Mouse (Mus musculus) induced T-regulatory cell, adult 2 months (primary cell): ENCODE data around the gene Sergef.

Experiments
- DNase-seq: peaks from one replicate; pipeline ENCODE4 v3.0.0-alpha.2; 2012; ENCODE audit warnings: low read depth

Sergef gene

DNA sequence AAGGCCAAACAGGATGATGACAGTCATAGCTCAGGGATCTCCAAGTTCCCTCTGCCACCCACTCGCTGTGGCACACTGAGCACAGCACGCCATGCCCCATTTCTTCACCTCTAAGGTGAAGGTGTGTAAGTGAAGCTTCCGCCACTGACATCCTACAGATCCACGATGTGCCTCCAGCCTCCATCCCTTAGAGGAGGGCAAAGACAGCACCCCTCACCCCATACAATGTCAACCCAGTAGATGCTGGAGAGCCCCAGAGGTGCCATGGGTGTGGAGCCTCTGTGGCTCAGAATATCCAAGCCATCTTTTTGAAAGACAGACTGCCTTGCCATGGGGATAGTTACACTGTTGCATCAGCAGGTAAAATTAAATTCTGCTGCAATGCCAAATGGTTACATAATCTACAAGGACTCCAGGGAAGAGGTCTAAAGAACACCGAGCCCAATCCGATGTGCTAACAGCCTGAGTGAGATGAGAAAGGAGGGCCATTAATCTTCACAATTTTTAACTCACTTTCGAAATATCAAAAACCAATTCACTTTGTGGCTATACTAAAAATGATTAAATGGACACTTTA, 23.1 kb downstream of the Sergef start:
- DNase-seq, result no peak

DNA sequence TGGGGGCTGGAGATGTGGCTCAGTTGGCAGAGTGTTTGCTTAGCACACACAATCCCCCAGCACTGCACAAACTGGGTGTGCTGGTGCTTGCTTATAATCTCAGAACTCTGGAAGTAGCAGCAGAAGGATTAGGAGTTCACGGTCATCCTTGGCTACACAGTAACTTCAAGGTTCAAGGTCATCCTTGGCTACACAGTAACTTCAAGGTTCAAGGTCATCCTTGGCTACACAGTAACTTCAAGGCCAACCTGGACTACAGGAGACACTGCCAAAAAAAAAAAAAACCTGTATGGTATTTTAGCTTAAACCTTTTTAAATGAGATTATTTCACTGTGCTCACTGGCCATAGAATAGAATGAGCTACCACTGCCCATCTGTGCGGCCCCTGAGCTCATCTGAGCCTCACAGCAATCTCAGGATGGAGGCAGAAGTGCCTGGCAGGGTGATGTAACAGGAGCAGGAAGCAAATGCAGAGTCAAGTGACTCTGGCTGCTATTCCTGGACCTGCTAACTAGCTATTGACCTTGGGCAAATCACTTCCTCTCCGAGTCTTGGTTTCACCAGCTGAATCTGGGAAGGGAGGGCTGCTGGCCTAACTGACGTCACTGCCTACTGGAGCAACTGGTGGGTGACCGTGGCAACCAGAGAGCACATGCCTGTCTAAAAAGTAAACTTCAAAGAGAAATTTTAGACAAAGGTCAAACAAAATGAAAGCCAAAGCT, 24.2 kb downstream of the Sergef start:
- DNase-seq, result no peak

GRCm38 (mm10) chr7:46614263-46614662, 25.3 kb downstream of the Sergef start:
- DNase-seq, result no peak

DNA sequence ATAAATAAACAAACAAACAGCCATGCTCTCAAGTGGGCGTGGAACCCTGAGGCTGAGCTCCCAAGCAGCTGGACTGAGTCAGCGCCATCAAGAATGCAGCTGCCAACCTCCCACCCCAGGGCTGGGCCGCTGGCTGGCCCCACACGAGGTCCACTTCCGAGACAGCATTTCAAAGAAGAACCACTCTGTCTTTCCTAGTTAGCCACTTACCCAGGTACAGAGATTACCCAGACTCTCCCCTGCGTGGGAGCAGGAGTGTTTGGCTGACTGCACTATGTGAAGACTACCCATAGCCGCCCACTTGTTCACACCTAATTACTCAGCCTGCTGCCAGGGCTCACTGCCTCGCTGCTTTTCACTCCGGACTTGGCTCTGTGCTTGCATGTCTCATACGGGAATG, 26.5 kb downstream of the Sergef start:
- DNase-seq, result no peak

DNA sequence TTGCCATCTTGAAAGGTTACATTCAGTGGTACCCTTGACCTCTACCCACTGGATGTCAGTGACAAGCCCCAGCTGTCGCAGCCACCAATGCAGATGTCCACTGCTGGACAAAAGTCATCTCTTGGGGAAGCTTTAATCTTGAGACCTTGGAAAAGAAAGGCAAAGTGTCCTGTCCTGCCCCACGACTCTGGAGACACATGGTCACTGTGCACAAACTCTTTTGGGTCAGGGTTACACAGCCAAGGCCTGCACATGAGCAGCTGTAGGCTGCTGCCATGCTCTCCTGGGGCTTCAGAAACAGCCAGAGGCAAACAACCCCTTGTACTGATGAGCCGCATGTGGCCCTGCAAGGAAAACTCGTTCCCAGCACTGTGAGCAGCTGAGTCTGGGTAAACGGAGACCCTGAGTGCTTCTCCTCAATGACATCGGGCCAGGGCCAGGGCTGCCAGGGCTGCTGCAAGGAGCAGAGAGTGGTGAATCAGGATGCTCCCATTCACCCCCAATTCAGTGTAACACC, 27.1 kb downstream of the Sergef start:
- DNase-seq, result no peak

- no peak for DNase-seq
Measured at GRCm38 (mm10) chr7:46611970-46612369, 27.6 kb downstream of the Sergef start.

GRCm38 (mm10) chr7:46609317-46609716, 30.3 kb downstream of the Sergef start:
- DNase-seq, result no peak

DNA sequence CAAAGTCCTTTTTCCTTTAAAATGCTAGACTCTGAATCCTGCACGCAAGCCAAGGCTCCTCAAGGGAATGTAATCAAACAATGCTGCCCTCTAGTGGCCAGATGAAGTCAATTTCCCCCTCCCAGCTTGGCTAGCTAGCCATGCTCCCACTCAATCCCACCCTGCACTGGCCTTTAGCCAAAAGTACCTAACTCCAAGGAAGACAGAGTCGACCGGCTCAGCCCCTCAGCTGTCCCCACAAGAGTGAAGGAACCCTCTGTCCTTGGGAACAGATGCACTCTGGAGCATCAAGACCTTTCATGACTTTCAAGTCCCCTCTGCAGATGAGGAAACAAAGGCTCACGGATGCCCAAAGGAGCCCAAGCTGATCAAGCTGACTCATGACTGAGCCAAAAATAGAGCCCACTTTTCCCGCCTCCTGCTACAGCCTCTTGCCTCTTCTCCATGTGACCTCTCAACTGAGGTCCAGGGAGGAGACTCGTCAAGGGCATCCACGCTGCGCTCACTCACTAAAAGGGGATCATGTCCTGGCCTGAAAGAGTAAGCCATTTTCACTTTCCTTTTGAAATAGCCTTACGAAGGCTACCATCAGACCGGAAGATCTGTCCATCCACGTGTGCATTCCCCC, 32.1 kb downstream of the Sergef start:
- DNase-seq, result peak; percentile 78

- DNase-seq, result no peak
Measured at GRCm38 (mm10) chr7:46607031-46607426, 32.6 kb downstream of the Sergef start.

DNA sequence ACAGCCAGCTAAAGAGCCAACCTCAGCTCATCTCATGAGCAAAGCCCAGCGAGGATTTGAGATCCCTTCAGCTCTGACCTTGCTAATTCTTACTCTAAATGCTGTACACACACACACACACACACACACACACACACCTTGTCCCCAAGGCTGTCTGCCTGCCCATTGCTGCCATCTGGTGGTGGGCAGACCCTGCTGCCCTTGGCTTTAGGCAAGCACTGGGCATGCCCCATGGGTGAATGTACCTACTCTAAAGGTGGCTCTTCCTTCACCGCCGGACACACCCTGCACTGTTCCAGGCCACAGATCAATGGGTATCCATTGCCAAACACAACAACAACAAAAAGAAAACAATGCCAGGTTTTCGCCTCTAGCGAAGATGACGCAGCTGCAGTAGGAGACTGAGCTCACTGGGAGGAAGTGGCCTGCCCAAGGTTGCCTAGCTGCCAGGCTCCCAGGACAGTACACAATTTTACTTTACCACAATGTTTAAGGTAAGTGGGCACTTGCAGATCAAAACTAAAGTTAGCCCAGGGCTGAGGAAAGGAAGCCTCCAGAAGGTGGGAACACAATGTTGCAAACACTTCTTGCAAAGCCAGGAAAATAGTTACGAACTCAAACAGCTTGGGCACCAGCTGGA, 33.1 kb downstream of the Sergef start:
- peak; percentile 70 for DNase-seq

- DNase-seq, result no peak
Measured at GRCm38 (mm10) chr7:46603051-46603450, 36.6 kb downstream of the Sergef start.

DNA sequence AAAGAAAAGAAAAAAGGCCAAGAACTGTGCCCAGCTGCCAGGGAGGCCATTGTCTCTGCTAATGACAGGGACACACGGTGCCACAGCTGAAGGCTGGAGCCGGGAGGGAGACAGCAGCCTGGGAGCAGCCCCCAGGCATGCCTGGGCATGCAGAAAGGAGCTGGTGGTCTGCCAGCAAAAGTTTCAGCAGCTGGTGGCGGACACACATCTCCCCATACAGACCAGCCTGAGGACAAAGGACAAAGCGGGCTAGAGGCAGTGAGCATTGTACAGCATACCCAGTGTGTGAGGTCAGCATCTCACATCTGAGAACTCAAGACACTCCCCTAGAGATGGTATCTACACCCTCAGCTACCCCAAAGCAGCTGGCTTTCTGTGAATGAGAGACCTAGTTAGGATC, 37.5 kb downstream of the Sergef start:
- no peak for DNase-seq

DNA sequence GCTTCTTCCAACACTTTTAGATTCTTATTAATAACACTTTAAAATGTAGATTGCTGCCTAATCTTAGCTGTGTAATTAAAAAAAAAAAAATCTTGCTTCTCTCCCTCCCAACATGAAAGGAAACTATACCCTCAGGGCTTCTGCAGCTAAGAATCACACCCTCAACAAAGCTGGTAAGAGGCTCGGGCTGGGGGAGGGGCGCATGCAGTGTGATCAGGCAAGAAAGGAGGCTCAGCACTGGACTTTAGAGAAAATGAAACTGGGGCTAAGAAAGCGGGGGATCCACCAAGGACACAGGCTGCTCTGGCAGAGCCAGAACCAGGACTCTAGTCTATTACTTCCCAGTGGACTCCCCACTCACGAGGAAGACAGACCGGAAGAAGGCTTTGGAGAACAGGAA, 38.5 kb downstream of the Sergef start:
- DNase-seq, result no peak

- no peak for DNase-seq
Measured at GRCm38 (mm10) chr7:46597006-46597405, 42.6 kb downstream of the Sergef start.

DNA sequence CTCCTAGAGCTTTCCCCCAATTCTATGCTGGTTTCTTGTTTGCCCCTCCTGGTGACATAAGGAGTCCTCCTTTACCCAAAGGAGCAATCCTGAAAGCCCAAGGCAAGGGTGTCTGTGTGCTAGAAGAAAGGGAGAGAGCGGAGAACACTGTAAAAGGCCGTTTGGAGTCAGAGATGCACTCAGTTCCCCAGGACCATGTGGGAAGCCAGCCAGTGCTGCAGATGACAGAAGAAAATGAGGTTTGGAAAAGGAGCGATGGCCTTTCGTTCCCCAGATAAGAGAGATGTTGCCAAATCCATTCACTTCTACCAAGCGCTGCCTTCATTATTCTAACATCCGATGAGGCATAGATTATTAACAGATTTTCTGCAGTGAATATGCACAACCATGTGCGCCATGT, 48.1 kb downstream of the Sergef start:
- DNase-seq, result no peak

DNA sequence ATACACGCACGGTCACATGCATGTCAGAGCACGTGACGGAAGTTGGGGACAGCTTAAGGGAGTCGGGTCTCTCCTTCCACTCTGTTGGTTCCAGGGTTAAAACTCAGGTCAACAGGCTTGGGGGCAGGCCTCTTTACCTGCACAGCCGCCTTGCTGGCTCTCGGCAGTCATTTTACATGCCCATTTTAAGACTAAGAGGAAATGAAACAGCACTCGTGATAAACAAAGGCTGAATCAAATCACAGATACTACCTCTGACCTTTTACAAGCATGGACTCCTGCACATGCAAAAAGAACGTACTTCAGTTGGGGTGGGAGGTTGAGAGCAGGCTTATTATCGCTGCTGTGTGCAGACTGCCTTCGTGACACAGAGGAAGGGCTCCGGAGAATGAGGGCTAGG, 50.4 kb downstream of the Sergef start:
- no peak for DNase-seq

- DNase-seq, result no peak
Measured at GRCm38 (mm10) chr7:46588005-46588404, 51.6 kb downstream of the Sergef start.

DNA sequence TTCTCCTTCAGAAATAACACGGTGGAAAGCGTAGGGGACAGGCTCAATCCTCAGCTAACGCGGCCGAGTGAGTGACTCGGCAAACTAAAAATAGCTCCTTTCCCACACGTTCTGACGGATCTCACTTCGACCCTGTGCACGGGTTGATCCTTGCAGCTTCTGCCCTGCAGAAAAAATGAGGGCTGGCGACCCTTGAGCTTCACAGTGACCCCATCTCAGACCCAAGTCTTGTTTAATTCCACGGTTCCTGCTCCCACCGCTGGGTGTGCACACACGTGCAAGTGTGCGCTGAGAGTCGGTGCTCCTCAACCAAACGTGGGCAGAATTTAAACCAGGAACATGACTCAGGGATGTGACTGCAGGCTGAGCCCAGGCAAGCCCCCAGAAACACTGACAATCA, 52.1 kb downstream of the Sergef start:
- DNase-seq, result no peak

DNA sequence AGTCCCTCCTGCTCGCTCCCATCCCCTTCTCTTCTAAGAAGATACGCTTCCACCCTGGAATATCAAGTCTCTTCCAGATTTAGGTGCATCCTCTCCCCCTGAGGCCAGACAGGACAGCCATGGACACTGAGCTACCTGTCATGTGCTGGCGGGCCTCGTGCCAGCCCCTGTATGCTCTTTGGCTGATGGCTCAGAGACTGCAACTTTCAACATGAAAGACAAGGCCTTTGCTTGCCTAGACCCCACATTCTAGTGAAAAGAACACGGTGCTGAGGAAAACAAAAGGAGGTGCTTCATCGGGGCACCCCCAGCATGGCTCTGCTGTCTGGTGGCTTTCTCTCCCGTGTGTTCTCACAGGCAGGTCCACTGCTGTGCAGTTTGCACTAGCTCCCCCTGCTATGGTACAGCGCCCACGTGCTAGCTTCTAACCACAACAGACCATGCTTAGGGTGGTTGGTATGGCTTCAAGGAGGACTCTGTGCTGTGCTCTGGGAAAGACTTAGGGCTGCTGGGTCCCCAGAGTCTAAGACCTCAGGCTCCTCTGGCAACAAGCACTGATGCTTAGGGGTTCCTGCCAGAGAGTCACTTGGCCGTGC, 52.9 kb downstream of the Sergef start:
- DNase-seq, result no peak

- DNase-seq, result no peak
Measured at GRCm38 (mm10) chr7:46582750-46583149, 56.9 kb downstream of the Sergef start.

GRCm38 (mm10) chr7:46581358-46581930, 58.2 kb downstream of the Sergef start:
- DNase-seq, result no peak

DNA sequence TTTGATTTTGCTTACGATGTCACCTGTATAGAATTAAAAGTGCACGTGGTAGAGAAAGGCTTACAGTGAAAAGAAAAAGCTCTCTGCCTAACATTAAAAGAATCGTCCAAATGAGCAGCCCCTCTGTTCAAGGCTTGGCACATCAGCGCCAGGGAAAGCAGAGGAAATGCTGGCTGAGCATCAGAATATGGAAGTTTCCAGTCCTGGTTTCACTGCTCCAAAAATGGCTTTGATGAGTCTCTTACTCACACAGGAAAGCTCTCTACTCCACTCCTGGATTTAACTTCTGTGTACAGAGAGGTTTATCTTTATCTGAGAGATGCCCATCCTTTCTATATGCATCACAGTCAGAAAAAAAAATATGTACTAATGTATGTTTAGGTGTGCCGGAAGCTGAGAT, 61.5 kb downstream of the Sergef start:
- no peak for DNase-seq
